Comparison of ENCODE assay signal across 8 mouse cellular contexts in the genomic region with DNA sequence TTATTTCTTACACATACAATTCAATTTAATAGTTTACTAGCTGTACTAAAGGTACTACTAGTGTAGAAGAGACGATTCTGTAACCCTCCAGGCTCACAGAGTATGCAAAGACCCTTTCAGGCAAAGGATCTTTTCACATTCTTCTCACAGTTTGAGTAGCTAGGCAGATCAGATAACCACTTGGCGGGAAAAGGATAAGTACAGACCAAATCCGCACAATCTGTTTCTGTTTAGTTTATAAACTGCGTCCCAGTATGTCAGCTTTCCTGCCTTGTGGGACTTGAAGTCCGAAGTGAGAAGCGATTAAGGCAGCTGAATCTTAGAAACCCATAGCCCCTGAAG. TPM values are rescaled to one million over a fixed set of nuclear protein-coding genes. Genes with fewer than 3 reads are reported as not detected.
DNase-seq lines count a peak whose midpoint lies in the region; ATAC-seq and TF ChIP-seq lines count a peak whose summit lies in the region.

No protein-coding gene starts in this region.

- peak overlapping the region; percentile 68 for H3K9ac ChIP-seq in heart, embryonic 11.5 days (ENCODE audit: low read depth, low read length)
- H3K9ac ChIP-seq in forebrain, postnatal 0 days: no peak overlapping the region
- H3K9ac ChIP-seq in liver, postnatal 0 days (replicated peaks): peak overlapping the region; percentile 53

- intact Hi-C loops in heart, postnatal 10 days (cut with DNase I): no loop called here

- peak overlapping the region; percentile 55; the same call in 1 of the 2 replicates for H3K27ac ChIP-seq in heart, embryonic 11.5 days (ENCODE audit: low read depth, low read length)
- peak overlapping the region; percentile 82 for H3K27ac ChIP-seq in forebrain, postnatal 0 days (ENCODE audit: low read depth, low read length)
- H3K27ac ChIP-seq in liver, postnatal 0 days (ENCODE audit: low read depth): peak overlapping the region; percentile 86

- no peaks in the 10 kb centered on the region for H3K36me3 ChIP-seq in heart, embryonic 11.5 days (ENCODE audit: control insufficient read depth, insufficient read depth, low read length)
- H3K36me3 ChIP-seq in E14TG2a.4 (ENCODE audit: insufficient read depth, low read length): no peaks in the 10 kb centered on the region
- H3K36me3 ChIP-seq in forebrain, postnatal 0 days (ENCODE audit: insufficient read depth): no peaks in the 10 kb centered on the region; the same call in 1 of the 2 replicates
- H3K36me3 ChIP-seq in liver, postnatal 0 days (replicated peaks; ENCODE audit: insufficient read depth, low read length): no peaks in the 10 kb centered on the region

- no peaks in the 10 kb centered on the region for H3K4me1 ChIP-seq in heart, embryonic 11.5 days (ENCODE audit: control insufficient read depth, insufficient read depth, low read length)
- H3K4me1 ChIP-seq in E14TG2a.4 (replicated peaks; ENCODE audit: low read depth, low read length): peaks cover 12% of the 10 kb centered on the region
- peaks cover 3% of the 10 kb centered on the region; the same call in 1 of the 2 replicates for H3K4me1 ChIP-seq in forebrain, postnatal 0 days (ENCODE audit: insufficient read depth)
- H3K4me1 ChIP-seq in liver, postnatal 0 days (ENCODE audit: insufficient read depth): 0 out of 2 replicates have a peak, but pooled peaks cover 2% of the 10 kb centered on the region

- no peaks in the 10 kb centered on the region for H3K9me3 ChIP-seq in heart, embryonic 11.5 days (replicated peaks; ENCODE audit: control insufficient read depth, low read length)
- H3K9me3 ChIP-seq in E14TG2a.4 (ENCODE audit: low read length): no peaks in the 10 kb centered on the region
- no peaks in the 10 kb centered on the region for H3K9me3 ChIP-seq in forebrain, postnatal 0 days (ENCODE audit: low read length)
- no peaks in the 10 kb centered on the region for H3K9me3 ChIP-seq in liver, postnatal 0 days (ENCODE audit: low read length)

- ATAC-seq in heart, embryonic 11.5 days (replicated peaks; ENCODE audit: insufficient number of reproducible peaks, low FRiP score, low TSS enrichment): no peak
- no peak for ATAC-seq in forebrain, postnatal 0 days
- ATAC-seq in liver, postnatal 0 days: no peak

- no peaks in the 10 kb centered on the region for H3K27me3 ChIP-seq in heart, embryonic 11.5 days (ENCODE audit: control insufficient read depth, insufficient read depth, low read length)
- no peaks in the 10 kb centered on the region for H3K27me3 ChIP-seq in E14TG2a.4 (ENCODE audit: insufficient read depth, low read length)
- no peaks in the 10 kb centered on the region for H3K27me3 ChIP-seq in forebrain, postnatal 0 days (ENCODE audit: insufficient read depth, low read length)
- H3K27me3 ChIP-seq in liver, postnatal 0 days (ENCODE audit: insufficient read depth, low read length): no peaks in the 10 kb centered on the region

- DNase-seq in heart, postnatal 10 days: no peak
- DNase-seq in forebrain, postnatal 0 days: no peak
- DNase-seq in liver, postnatal 0 days: no peak
- no peak for DNase-seq in spleen, postnatal 10 days (ENCODE audit: low spot score in 2 of 2)
- no peak for DNase-seq in adipocyte (ENCODE audit: low spot score)
- DNase-seq in thymus, postnatal 10 days (ENCODE audit: low spot score in 2 of 2): no peak

- H3K4me3 ChIP-seq in heart, embryonic 11.5 days (ENCODE audit: low read depth, low read length): peak overlapping the region; percentile 83
- peak overlapping the region; percentile 94 for H3K4me3 ChIP-seq in E14TG2a.4 (replicated peaks; ENCODE audit: low read length)
- peak overlapping the region; percentile 55 for H3K4me3 ChIP-seq in forebrain, postnatal 0 days (ENCODE audit: low read depth, low read length)
- H3K4me3 ChIP-seq in liver, postnatal 0 days (ENCODE audit: low read depth, low read length): peak overlapping the region; percentile 87

- TF ChIP-seq EP300 in liver, postnatal 0 days (IDR thresholded peaks at IDR 0.05; ENCODE audit: low read depth): no peak

- no peak for TF ChIP-seq CTCF in E14TG2a.4 (conservative IDR thresholded peaks at IDR 0.05; ENCODE audit: low read length)
- TF ChIP-seq CTCF in forebrain, postnatal 0 days (IDR thresholded peaks at IDR 0.05; ENCODE audit: low read depth): no peak
- TF ChIP-seq CTCF in liver, postnatal 0 days (IDR thresholded peaks at IDR 0.05; ENCODE audit: low read depth): no peak

- under 1% methylated on average over 6 of the region's 6 CpGs for WGBS in heart, embryonic 11.5 days (ENCODE audit: insufficient replicate concordance)
- under 1% methylated on average over 6 of the region's 6 CpGs for WGBS in forebrain, postnatal 0 days
- under 1% methylated on average over 6 of the region's 6 CpGs for WGBS in liver, postnatal 0 days (ENCODE audit: insufficient replicate concordance)

- peak overlapping the region; percentile 60 for H3K4me2 ChIP-seq in heart, embryonic 11.5 days
- peak overlapping the region; percentile 79 for H3K4me2 ChIP-seq in forebrain, postnatal 0 days (ENCODE audit: low read depth)
- H3K4me2 ChIP-seq in liver, postnatal 0 days (ENCODE audit: low read depth, low read length): peak overlapping the region; percentile 68

RNA-seq across cellular contexts. Expression of gene Brms1l, which starts 0.3 kb away (rescaled TPM):
- polyA plus RNA-seq in heart, embryonic 11.5 days (2014; fragmentation: Nextera tagmentation; extraction: Ambion mirVana): 26.0 and 28.7 TPM in 2 replicates
- 10 to 100 TPM; 27.4 to 28.4 TPM for total RNA-seq in heart, postnatal 10 days (2021)
- 48.0 and 52.9 TPM in 2 replicates for total RNA-seq in forebrain, postnatal 0 days (2014; rRNA removed)
- polyA plus RNA-seq in forebrain, postnatal 0 days (2015; fragmentation: Nextera tagmentation; extraction: Ambion mirVana): 38.0 and 45.5 TPM in 2 replicates
- 5.3 and 6.9 TPM in 2 replicates for polyA plus RNA-seq in liver, postnatal 0 days (2015; fragmentation: Nextera tagmentation; extraction: Ambion mirVana)

RNA-seq across cellular contexts. Expression of gene Ralgapa1, which starts 14.9 kb away (rescaled TPM):
- 14.6 and 18.8 TPM in 2 replicates for polyA plus RNA-seq in heart, embryonic 11.5 days (2014; fragmentation: Nextera tagmentation; extraction: Ambion mirVana)
- 10 to 100 TPM; 56.1 to 64.5 TPM for total RNA-seq in heart, postnatal 10 days (2021)
- 88.4 and 107 TPM in 2 replicates for total RNA-seq in forebrain, postnatal 0 days (2014; rRNA removed)
- polyA plus RNA-seq in forebrain, postnatal 0 days (2015; fragmentation: Nextera tagmentation; extraction: Ambion mirVana): 9.9 and 14.8 TPM in 2 replicates
- polyA plus RNA-seq in liver, postnatal 0 days (2015; fragmentation: Nextera tagmentation; extraction: Ambion mirVana): 2.3 and 2.8 TPM in 2 replicates
